Mouse (Mus musculus): ENCODE data around the gene Ccl3. TPM values are rescaled to one million over a fixed set of nuclear protein-coding genes. Genes with fewer than 3 reads are reported as not detected.

The Ccl3 gene
- total RNA-seq, 2 experiments from 2014 or later, result 19.1 to 35.2 TPM

- ATAC-seq (replicated peaks; ENCODE audit: low FRiP score, poor library complexity, severe bottlenecking), result no peak
Measured at GRCm38 (mm10) chr11:83630630-83631029, 18.5 kb downstream of the Ccl3 start.

- ATAC-seq (replicated peaks; ENCODE audit: low FRiP score, poor library complexity, severe bottlenecking), result no peak
Measured at GRCm38 (mm10) chr11:83628808-83629207, 20.3 kb downstream of the Ccl3 start.

- ATAC-seq (replicated peaks; ENCODE audit: low FRiP score, poor library complexity, severe bottlenecking), result no peak
Measured at GRCm38 (mm10) chr11:83623586-83623985, 25.6 kb downstream of the Ccl3 start.

- no peak for ATAC-seq (replicated peaks; ENCODE audit: low FRiP score, poor library complexity, severe bottlenecking)
Measured at GRCm38 (mm10) chr11:83619037-83619436, 30.1 kb downstream of the Ccl3 start.

GRCm38 (mm10) chr11:83618238-83618637 lies 30.9 kb downstream of the Ccl3 start:
- ATAC-seq (replicated peaks; ENCODE audit: low FRiP score, poor library complexity, severe bottlenecking), result no peak

- ATAC-seq (replicated peaks; ENCODE audit: low FRiP score, poor library complexity, severe bottlenecking), result no peak
Measured at GRCm38 (mm10) chr11:83616586-83616985, 32.6 kb downstream of the Ccl3 start.

- no peak for ATAC-seq (replicated peaks; ENCODE audit: low FRiP score, poor library complexity, severe bottlenecking)
Measured at GRCm38 (mm10) chr11:83610900-83611299, 38.3 kb downstream of the Ccl3 start.

- ATAC-seq (replicated peaks; ENCODE audit: low FRiP score, poor library complexity, severe bottlenecking), result no peak
Measured at GRCm38 (mm10) chr11:83606396-83606795, 42.8 kb downstream of the Ccl3 start.

GRCm38 (mm10) chr11:83605535-83605934 lies 43.6 kb downstream of the Ccl3 start:
- no peak for ATAC-seq (replicated peaks; ENCODE audit: low FRiP score, poor library complexity, severe bottlenecking)

- no peak for ATAC-seq (replicated peaks; ENCODE audit: low FRiP score, poor library complexity, severe bottlenecking)
Measured at GRCm38 (mm10) chr11:83604698-83605097, 44.5 kb downstream of the Ccl3 start.

- ATAC-seq (replicated peaks; ENCODE audit: low FRiP score, poor library complexity, severe bottlenecking), result no peak
Measured at GRCm38 (mm10) chr11:83603399-83603798, 45.8 kb downstream of the Ccl3 start.

- no peak for ATAC-seq (replicated peaks; ENCODE audit: low FRiP score, poor library complexity, severe bottlenecking)
Measured at GRCm38 (mm10) chr11:83600576-83600975, 48.6 kb downstream of the Ccl3 start.

- ATAC-seq (replicated peaks; ENCODE audit: low FRiP score, poor library complexity, severe bottlenecking), result no peak
Measured at GRCm38 (mm10) chr11:83598991-83599390, 50.2 kb downstream of the Ccl3 start.

GRCm38 (mm10) chr11:83598207-83598837 lies 50.8 kb downstream of the Ccl3 start:
- ATAC-seq (replicated peaks; ENCODE audit: low FRiP score, poor library complexity, severe bottlenecking), result no peak

Other genes with a start within 250 kb of the Ccl3 start
- gene Rasl10b, start 240.2 kb downstream of the Ccl3 start, total RNA-seq (2015; ENCODE audit: low replicate concordance), result not detected in 2 replicates
- gene Rasl10b, start 240.2 kb downstream of the Ccl3 start, total RNA-seq (2017; ENCODE audit: low replicate concordance), result 0.23 TPM in 1 of 2 replicates, not detected in the other
- gene Gas2l2, start 219.9 kb downstream of the Ccl3 start, total RNA-seq (2015; ENCODE audit: low replicate concordance), result not detected in 2 replicates
- not detected in 2 replicates for gene Gas2l2, start 219.9 kb downstream of the Ccl3 start, total RNA-seq (2017; ENCODE audit: low replicate concordance)
- 12.3 TPM in 1 of 2 replicates, not detected in the other for gene 1700020L24Rik, start 211.7 kb downstream of the Ccl3 start, total RNA-seq (2015; ENCODE audit: low replicate concordance)
- gene 1700020L24Rik, start 211.7 kb downstream of the Ccl3 start, total RNA-seq (2017; ENCODE audit: low replicate concordance), result 4.0 and 4.7 TPM in 2 replicates
- gene Mmp28, start 186.3 kb downstream of the Ccl3 start, total RNA-seq (2015; ENCODE audit: low replicate concordance), result not detected in 2 replicates
- gene Mmp28, start 186.3 kb downstream of the Ccl3 start, total RNA-seq (2017; ENCODE audit: low replicate concordance), result 1.7 TPM in 1 of 2 replicates, not detected in the other
- 47.2 and 59.5 TPM in 2 replicates for gene Taf15, start 176.3 kb downstream of the Ccl3 start, total RNA-seq (2015; ENCODE audit: low replicate concordance)
- gene Taf15, start 176.3 kb downstream of the Ccl3 start, total RNA-seq (2017; ENCODE audit: low replicate concordance), result 50.6 and 95.9 TPM in 2 replicates
- gene Heatr9, start 127.2 kb downstream of the Ccl3 start, total RNA-seq (2015; ENCODE audit: low replicate concordance), result not detected in 2 replicates
- gene Heatr9, start 127.2 kb downstream of the Ccl3 start, total RNA-seq (2017; ENCODE audit: low replicate concordance), result 0.26 TPM in 1 of 2 replicates, not detected in the other
- gene Ccl5, start 118.8 kb downstream of the Ccl3 start, total RNA-seq (2015; ENCODE audit: low replicate concordance), result 11.5 and 25.6 TPM in 2 replicates
- gene Ccl5, start 118.8 kb downstream of the Ccl3 start, total RNA-seq (2017; ENCODE audit: low replicate concordance), result 4.6 TPM in 1 of 2 replicates, not detected in the other
- 28.1 and 34.2 TPM in 2 replicates for gene Ccl9, start 70.7 kb downstream of the Ccl3 start, total RNA-seq (2015; ENCODE audit: low replicate concordance)
- gene Ccl9, start 70.7 kb downstream of the Ccl3 start, total RNA-seq (2017; ENCODE audit: low replicate concordance), result 7.1 and 35.4 TPM in 2 replicates
- gene Ccl6, start 56.3 kb downstream of the Ccl3 start, total RNA-seq (2015; ENCODE audit: low replicate concordance), result 55.5 and 74.2 TPM in 2 replicates
- 24.0 and 25.2 TPM in 2 replicates for gene Ccl6, start 56.3 kb downstream of the Ccl3 start, total RNA-seq (2017; ENCODE audit: low replicate concordance)
- not detected in 2 replicates for gene Rpl9-ps1, start 3.7 kb downstream of the Ccl3 start, total RNA-seq (2015; ENCODE audit: low replicate concordance)
- gene Rpl9-ps1, start 3.7 kb downstream of the Ccl3 start, total RNA-seq (2017; ENCODE audit: low replicate concordance), result not detected in 2 replicates
- 7.1 and 12.6 TPM in 2 replicates for gene Ccl4, start 13.2 kb upstream of the Ccl3 start, total RNA-seq (2015; ENCODE audit: low replicate concordance)
- 0.51 and 17.1 TPM in 2 replicates for gene Ccl4, start 13.2 kb upstream of the Ccl3 start, total RNA-seq (2017; ENCODE audit: low replicate concordance)
- 28.5 and 51.1 TPM in 2 replicates for gene Wfdc17, start 54.6 kb upstream of the Ccl3 start, total RNA-seq (2015; ENCODE audit: low replicate concordance)
- 15.7 TPM in 1 of 2 replicates, not detected in the other for gene Wfdc17, start 54.6 kb upstream of the Ccl3 start, total RNA-seq (2017; ENCODE audit: low replicate concordance)
- gene Wfdc18, start 59.7 kb upstream of the Ccl3 start, total RNA-seq (2015; ENCODE audit: low replicate concordance), result not detected in 2 replicates
- not detected in 2 replicates for gene Wfdc18, start 59.7 kb upstream of the Ccl3 start, total RNA-seq (2017; ENCODE audit: low replicate concordance)
- gene Wfdc21, start 97.6 kb upstream of the Ccl3 start, total RNA-seq (2015; ENCODE audit: low replicate concordance), result 132 and 167 TPM in 2 replicates
- 99.0 and 117 TPM in 2 replicates for gene Wfdc21, start 97.6 kb upstream of the Ccl3 start, total RNA-seq (2017; ENCODE audit: low replicate concordance)
- 2.9 and 4.7 TPM in 2 replicates for gene Heatr6, start 104.3 kb upstream of the Ccl3 start, total RNA-seq (2015; ENCODE audit: low replicate concordance)
- gene Heatr6, start 104.3 kb upstream of the Ccl3 start, total RNA-seq (2017; ENCODE audit: low replicate concordance), result 1.5 and 3.3 TPM in 2 replicates
- not detected in 2 replicates for gene Hnf1b, start 200.7 kb upstream of the Ccl3 start, total RNA-seq (2015; ENCODE audit: low replicate concordance)
- gene Hnf1b, start 200.7 kb upstream of the Ccl3 start, total RNA-seq (2017; ENCODE audit: low replicate concordance), result not detected in 2 replicates

All from erythroid progenitor cell, adult 5-6 weeks (primary cell).